Mouse (Mus musculus): Measurements from ENCODE around the gene Sbk2. TPM values are rescaled to one million over a fixed set of nuclear protein-coding genes. Genes with fewer than 3 reads are reported as not detected.

Gene Sbk2
- polyA plus RNA-seq, 1 experiment from 2014 or later, result not detected

GRCm38 (mm10) chr7:4934160-4934914 lies 29.9 kb downstream of the Sbk2 start:
- Histone ChIP-seq H3K36me3 (ENCODE audit: control insufficient read depth, insufficient read depth, low read length) (no peaks in the 10 kb centered on the region), H3K4me2 (replicated peaks; ENCODE audit: low read depth) (no peak overlapping the region), H3K27me3 (ENCODE audit: control insufficient read depth, insufficient read depth, low read length) (no peaks in the 10 kb centered on the region), H3K9me3 (ENCODE audit: control insufficient read depth, low read length) (no peaks in the 10 kb centered on the region), H3K27ac (replicated peaks) (no peak overlapping the region), H3K4me3 (ENCODE audit: low read depth, low read length) (no peak overlapping the region), H3K4me1 (replicated peaks; ENCODE audit: control insufficient read depth, insufficient read depth) (no peaks in the 10 kb centered on the region), H3K9ac (ENCODE audit: low read length) (no peak overlapping the region)
- WGBS, result 73% methylated on average over 4 of the region's 4 CpGs
- no peak for DNase-seq (ENCODE audit: low spot score)
- TF ChIP-seq CTCF (IDR thresholded peaks at IDR 0.05; ENCODE audit: low read depth), result peak; percentile 44
- no peak for TF ChIP-seq EP300 (optimal IDR thresholded peaks at IDR 0.05)
- ATAC-seq (ENCODE audit: low FRiP score, low TSS enrichment), result no peak

GRCm38 (mm10) chr7:4933103-4933502 lies 31.1 kb downstream of the Sbk2 start:
- no peak overlapping the region for H3K27ac ChIP-seq (replicated peaks)

GRCm38 (mm10) chr7:4928323-4928722 lies 35.9 kb downstream of the Sbk2 start:
- H3K4me3 ChIP-seq (ENCODE audit: low read depth, low read length), result 0 out of 2 replicates have a peak overlapping the region, but pooled peaks have one; percentile 13
- no peak overlapping the region; the same call in 1 of the 2 replicates for H3K4me2 ChIP-seq (replicated peaks; ENCODE audit: low read depth)
- H3K27ac ChIP-seq (replicated peaks), result no peak overlapping the region
- 70% methylated on average over 17 of the region's 17 CpGs for WGBS
- ATAC-seq (ENCODE audit: low FRiP score, low TSS enrichment) (no peak), DNase-seq (ENCODE audit: low spot score) (no peak)
- no peaks in the 10 kb centered on the region for H3K27me3 ChIP-seq (ENCODE audit: control insufficient read depth, insufficient read depth, low read length)
- H3K36me3 ChIP-seq (ENCODE audit: control insufficient read depth, insufficient read depth, low read length), result no peaks in the 10 kb centered on the region
- no peaks in the 10 kb centered on the region for H3K9me3 ChIP-seq (ENCODE audit: control insufficient read depth, low read length)
- H3K4me1 ChIP-seq (replicated peaks; ENCODE audit: control insufficient read depth, insufficient read depth), result peaks cover 7% of the 10 kb centered on the region
- no peak overlapping the region for H3K9ac ChIP-seq (ENCODE audit: low read length)
- no peak for TF ChIP-seq EP300 (optimal IDR thresholded peaks at IDR 0.05)
- no peak for TF ChIP-seq CTCF (IDR thresholded peaks at IDR 0.05; ENCODE audit: low read depth)

More at GRCm38 (mm10) chr7:4933103-4933502, 31.1 kb downstream of the Sbk2 start:
- TF ChIP-seq EP300 (optimal IDR thresholded peaks at IDR 0.05), result no peak
- TF ChIP-seq CTCF (IDR thresholded peaks at IDR 0.05; ENCODE audit: low read depth), result no peak
- Histone ChIP-seq H3K27me3 (ENCODE audit: control insufficient read depth, insufficient read depth, low read length) (no peaks in the 10 kb centered on the region), H3K9ac (ENCODE audit: low read length) (no peak overlapping the region), H3K4me3 (ENCODE audit: low read depth, low read length) (no peak overlapping the region), H3K4me2 (replicated peaks; ENCODE audit: low read depth) (no peak overlapping the region), H3K9me3 (ENCODE audit: control insufficient read depth, low read length) (no peaks in the 10 kb centered on the region), H3K36me3 (ENCODE audit: control insufficient read depth, insufficient read depth, low read length) (no peaks in the 10 kb centered on the region), H3K4me1 (replicated peaks; ENCODE audit: control insufficient read depth, insufficient read depth) (no peaks in the 10 kb centered on the region)
- 76% methylated on average over 12 of the region's 12 CpGs for WGBS
- DNase-seq (ENCODE audit: low spot score) (no peak), ATAC-seq (ENCODE audit: low FRiP score, low TSS enrichment) (no peak)

- Histone ChIP-seq H3K27me3 (ENCODE audit: control insufficient read depth, insufficient read depth, low read length) (no peaks in the 10 kb centered on the region), H3K4me3 (ENCODE audit: low read depth, low read length) (0 out of 2 replicates have a peak overlapping the region, but pooled peaks have one; percentile 13), H3K9me3 (ENCODE audit: control insufficient read depth, low read length) (no peaks in the 10 kb centered on the region), H3K4me1 (replicated peaks; ENCODE audit: control insufficient read depth, insufficient read depth) (peaks cover 10% of the 10 kb centered on the region), H3K36me3 (ENCODE audit: control insufficient read depth, insufficient read depth, low read length) (no peaks in the 10 kb centered on the region), H3K9ac (ENCODE audit: low read length) (no peak overlapping the region), H3K4me2 (replicated peaks; ENCODE audit: low read depth) (peak overlapping the region; percentile 32), H3K27ac (replicated peaks) (no peak overlapping the region)
- DNase-seq (ENCODE audit: low spot score), result no peak
- 47% methylated on average over 8 of the region's 8 CpGs for WGBS
- TF ChIP-seq CTCF (IDR thresholded peaks at IDR 0.05; ENCODE audit: low read depth), result no peak
- no peak for TF ChIP-seq EP300 (optimal IDR thresholded peaks at IDR 0.05)
- no peak for ATAC-seq (ENCODE audit: low FRiP score, low TSS enrichment)
Measured at GRCm38 (mm10) chr7:4927711-4928110, 36.5 kb downstream of the Sbk2 start.

GRCm38 (mm10) chr7:4926849-4927248 lies 37.4 kb downstream of the Sbk2 start:
- Histone ChIP-seq H3K27me3 (ENCODE audit: control insufficient read depth, insufficient read depth, low read length) (no peaks in the 10 kb centered on the region), H3K9ac (ENCODE audit: low read length) (no peak overlapping the region), H3K4me1 (replicated peaks; ENCODE audit: control insufficient read depth, insufficient read depth) (peaks cover 10% of the 10 kb centered on the region), H3K4me3 (ENCODE audit: low read depth, low read length) (no peak overlapping the region), H3K4me2 (replicated peaks; ENCODE audit: low read depth) (no peak overlapping the region), H3K36me3 (ENCODE audit: control insufficient read depth, insufficient read depth, low read length) (no peaks in the 10 kb centered on the region), H3K27ac (replicated peaks) (no peak overlapping the region), H3K9me3 (ENCODE audit: control insufficient read depth, low read length) (no peaks in the 10 kb centered on the region)
- no peak for TF ChIP-seq CTCF (IDR thresholded peaks at IDR 0.05; ENCODE audit: low read depth)
- TF ChIP-seq EP300 (optimal IDR thresholded peaks at IDR 0.05), result no peak
- 76% methylated on average over 16 of the region's 16 CpGs for WGBS
- ATAC-seq (ENCODE audit: low FRiP score, low TSS enrichment) (no peak), DNase-seq (ENCODE audit: low spot score) (no peak)
